Mouse (Mus musculus): ENCODE measurements at regions not wholly inside any gene's neighbourhood (a gene's known extent, or its start where the extent isn't known, plus 50 kb on each side); places are given as distances from the start of the nearest gene placed in this dataset.
A peak's percentile ranks its signal among the peaks of the same experiment; 100 is the strongest.

DNA sequence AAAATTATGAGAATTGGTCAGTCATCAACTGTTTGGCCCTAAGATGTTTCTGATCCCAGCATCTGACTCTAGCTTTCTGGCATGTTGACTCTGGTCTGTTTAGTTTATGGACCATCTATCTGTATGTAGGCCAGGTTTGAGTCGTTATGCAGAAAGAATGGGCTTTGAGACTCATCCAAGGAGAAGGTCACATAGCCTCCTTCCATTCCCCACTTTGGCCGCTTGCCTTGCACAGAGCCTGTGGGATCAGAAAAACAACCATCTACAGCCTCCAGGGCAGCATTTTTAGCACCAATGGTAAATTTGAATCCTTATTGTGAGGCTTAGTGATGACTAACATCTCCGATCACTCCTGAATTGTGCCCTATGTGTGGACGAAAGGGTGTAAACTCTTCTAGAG lies 257.9 kb upstream of the Id4 start:
- no peak for DNase-seq

DNA sequence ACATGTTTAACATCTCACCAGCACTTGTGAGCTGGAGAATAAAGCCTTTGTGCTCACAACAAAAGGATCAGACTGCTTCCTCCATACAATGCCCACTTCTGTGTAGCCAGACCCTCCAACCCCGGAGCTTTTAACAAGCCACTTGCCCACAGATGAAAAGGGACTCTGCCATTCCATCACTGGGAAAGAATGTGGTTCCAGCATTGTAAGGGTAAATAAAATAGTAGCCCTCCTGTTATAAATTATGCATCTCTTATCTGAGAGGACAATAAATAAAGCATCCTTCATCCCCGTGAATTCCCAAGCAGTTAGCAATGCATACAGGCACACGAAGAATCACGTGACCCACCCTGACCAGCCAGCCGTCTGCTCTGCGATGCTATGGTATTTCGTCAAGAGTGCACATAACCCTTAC lies 247.7 kb upstream of the Id4 start:
- peak; percentile 63 for DNase-seq

DNA sequence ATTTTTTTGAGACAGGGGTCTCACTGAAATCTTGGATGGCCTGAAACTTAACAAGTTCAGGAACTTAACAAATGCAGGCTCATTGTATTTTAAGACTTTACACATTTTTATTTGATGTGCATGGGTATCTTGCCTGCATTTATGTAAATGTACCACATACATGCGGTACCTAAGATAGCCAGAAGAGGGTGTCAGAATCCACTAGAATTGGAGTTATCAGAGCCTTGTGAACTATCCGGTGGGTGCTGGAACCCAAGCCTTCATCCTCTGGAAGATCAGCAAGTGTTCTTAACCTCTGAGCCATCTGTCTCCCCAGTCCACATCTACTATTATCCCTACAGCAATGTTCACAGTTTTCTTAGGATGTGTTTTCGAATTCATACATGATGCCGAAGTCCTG lies 245.7 kb upstream of the Id4 start:
- DNase-seq: no peak

DNA sequence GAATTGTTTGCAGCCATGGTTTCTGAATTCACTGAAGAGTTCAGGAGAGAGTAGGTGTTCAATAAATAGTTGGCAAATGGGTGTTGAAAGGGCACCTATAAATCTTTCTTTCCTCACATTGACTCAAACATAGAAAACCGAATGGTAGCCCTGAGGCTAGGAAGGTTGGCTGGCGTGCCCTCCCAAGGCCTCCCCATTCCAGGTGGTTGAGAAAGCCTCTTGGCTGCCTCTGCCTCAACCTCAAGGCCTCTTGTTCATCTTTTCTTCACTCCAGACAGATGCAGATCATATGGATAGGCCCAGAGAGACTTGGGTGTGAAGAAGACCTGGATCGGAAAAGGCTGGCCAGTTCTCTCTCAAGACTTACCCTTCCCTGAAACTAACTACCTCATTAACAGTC lies 245.0 kb upstream of the Id4 start:
- DNase-seq: no peak

DNA sequence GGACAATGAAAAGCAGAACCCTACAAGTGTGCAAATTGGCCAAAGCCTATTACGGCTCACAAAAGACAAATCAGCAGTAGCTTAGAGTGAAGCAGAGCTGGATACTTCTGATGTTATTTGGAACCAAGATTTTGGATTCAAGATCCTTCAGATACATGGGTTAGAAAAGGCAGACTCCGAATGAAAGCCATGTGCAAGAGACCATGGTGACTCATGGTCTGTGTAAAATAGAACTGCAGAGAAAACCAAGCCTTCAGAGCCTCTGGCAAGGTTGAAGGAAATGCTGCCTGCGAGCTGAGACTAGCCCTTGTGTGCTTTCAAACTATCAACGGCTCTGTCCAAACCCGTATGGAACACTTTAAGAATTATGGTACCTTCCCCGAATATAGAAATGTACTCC lies 244.4 kb upstream of the Id4 start:
- DNase-seq: no peak

DNA sequence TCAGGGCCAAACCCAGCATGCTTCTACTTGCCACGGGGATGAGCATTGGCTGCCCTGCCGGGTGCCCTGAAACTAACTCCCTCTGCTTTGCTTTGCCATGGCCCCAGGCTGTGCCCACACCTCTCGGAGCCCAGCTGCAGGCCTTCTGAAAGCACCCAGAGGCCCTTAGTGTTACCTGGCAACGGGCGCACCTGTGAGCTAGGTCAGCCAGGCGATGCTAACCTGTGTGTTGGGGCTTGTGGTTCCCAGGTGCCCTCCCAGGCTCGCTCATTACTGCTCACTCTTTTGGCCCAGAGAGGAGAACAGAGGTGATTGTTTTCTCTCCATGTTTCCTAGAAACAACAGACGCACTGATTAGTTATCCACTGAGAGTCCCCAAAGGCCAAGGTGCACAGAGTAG lies 243.4 kb upstream of the Id4 start:
- DNase-seq: no peak

DNA sequence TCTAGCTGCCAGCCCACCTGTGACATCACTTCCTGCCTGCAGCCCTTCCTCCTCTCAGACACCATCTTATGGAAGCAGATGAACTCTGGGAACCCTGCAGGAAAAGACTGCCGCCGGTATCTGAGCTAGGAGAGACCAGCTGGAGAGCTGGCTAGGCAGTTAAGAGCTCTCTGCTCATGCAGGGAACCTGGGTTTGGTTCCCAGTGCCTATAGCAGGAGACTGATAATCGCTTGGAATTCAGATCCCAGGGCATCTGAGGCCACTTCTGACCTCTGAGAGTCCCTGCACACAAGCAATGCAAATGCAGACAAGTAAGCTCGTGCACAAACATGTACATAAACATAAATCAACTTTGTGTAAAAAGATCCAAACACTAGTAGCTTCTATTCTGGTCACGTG lies 242.4 kb upstream of the Id4 start:
- no peak for DNase-seq

DNA sequence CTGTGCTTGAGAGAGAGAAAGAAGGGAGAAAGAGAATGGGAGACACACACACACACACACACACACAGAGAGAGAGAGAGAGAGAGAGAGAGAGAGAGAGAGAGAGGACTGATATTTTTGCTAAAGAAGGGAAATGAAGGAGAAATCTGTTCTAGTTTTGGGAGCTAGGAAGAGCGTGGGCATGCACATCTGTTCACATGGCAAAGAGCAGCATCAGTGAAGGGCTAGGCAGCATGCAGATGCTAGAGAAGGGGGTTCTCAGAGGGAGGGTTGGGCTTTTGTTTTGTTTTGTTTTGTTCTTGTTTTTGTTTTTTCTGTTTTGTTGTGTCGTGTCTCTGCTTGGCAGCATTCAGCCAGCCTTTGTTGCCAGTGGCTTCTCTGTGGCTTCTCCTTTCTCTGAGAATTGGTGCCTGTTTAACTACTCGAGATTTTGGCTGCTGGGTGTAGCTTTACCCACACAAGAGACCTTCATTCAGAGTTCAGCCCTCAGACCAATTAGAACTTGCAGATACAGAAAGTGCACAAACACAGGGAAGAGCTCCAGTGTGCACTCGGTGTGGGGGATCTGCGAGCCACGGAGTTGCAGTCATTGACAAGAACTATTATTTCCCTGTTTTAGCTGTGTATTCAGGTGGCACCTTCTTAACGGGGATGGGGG lies 237.9 kb upstream of the Id4 start:
- DNase-seq: no peak

DNA sequence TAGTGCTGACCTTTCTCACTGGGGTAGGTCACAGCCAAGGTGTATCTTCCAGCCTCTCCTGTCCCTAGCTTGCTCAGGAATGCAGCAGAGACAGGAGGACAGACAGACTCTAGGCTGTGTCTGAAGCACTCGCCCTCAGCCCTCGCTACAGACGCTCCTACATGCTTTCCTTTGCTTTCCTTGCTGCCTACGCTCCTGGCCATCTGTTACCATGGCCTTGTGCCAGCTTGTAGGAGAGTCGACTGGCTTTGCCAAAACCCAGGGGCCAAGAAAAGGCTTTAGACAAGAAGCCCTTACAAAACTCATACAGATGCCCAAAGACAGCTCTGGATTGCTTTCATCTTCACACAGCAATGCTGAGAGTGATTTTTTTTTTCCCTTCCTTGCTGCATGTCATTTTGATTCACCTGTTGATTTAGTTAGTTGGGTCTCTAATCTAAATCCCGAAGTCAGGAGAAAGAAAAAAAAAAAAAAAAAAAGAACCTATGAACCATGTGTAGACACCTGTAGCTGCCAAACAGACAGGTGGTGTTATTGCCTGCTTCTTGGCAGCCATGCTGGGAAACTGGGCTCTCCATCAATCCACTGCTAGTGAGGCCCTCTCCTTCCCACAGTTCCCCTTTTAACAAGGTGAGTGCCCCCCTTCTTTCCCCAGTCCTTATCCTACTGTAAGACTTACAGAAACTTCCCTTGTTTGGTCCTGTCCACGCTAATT lies 233.1 kb upstream of the Id4 start:
- DNase-seq: no peak

DNA sequence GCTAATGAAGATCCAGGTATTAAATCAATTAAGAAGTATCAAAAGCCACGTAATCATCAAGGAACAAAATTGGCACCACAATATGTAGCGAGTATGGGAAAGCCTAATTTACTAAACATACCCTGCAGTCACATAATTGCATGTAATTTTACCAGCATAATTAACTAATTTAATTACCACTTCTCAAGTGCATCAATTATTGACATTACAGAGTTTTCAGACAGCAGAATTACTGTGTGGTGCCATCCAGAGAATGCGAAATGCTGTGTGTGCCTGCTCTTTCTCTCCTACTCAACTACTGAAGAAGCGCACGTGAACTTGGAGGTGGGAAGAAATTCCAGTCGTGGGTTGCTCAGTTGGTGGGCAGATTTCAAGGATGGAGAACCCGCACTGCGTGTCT lies 229.5 kb upstream of the Id4 start:
- no peak for DNase-seq

DNA sequence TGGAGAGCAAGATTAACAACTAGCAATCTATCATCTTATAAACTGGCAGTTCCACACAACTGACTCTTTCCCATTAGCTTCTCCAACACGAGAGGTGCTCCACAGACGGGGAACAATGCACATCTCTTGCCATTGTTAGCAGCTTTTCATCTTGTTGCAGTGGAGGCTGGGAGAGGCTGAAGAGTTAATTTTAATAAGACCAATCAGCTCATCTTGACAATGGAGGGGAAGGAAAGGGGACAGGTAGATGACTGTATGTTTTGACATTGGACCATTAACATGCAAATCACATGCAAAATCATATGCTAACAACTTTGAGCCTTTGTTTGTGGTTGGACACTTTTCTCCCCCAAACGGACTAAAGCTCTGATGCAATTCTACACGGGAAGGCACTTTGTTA lies 218.9 kb upstream of the Id4 start:
- DNase-seq: no peak

DNA sequence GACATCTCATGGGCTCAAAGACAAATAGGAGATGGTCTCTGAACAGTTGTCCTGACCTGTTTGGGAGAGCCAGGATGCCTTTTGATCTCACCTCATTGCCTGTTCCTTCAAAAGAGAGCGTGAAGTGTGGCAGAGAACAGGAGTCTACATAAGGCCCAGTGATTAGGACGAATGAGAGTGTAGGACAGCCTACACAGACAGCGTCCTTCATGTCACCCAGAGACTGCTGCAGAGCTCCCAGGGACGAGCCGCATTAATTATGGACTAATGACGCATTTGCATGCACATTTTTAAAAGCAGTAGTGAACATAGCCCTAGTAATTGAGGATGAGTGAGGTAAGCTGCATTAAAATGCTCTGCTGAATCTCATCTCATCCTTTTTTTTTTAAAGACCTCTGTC lies 218.5 kb upstream of the Id4 start:
- no peak for DNase-seq

DNA sequence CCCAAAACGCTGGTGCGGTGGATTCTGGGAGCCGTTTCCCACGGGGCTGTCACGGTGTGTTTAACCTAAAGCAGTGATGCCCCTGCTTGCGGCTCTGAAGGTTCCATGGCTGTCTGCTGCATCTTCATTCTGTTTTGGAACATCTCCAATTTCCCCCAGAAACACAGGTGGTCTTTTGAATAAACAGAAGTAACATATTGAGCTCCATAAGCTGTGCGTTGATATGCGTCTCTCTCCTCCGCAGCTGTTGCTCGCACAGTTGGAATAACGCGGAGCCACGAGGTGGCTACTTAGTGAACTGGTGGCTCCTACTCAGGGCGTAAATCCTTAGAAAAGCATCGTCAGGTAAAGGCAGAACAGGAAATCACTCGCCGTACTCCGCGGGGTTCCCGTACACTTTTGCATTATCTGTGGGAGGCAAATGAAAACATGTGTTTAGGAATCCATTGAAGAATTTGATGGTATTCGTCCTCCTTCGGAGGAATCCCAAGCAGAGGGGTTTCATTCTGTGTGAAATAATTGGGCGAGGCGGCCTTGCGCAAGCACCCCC lies 214.8 kb upstream of the Id4 start:
- no peak for DNase-seq

DNA sequence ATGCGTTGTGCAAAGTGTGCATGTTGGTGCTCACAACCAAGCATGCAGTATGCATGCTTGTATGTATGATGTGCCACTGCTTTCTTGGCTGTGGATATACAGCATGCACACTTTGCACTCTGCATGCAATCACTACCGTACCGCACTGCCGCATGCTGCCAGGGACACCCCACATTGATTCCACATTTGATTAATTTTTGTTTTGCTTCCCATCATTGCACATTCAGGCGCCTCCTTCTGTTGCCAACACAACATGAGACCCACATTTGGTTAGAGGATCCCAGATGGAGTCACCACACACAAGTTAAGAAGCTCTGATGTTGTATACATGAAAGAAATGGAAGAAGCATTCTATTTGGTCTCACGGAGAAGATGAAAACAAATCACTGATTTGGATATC lies 211.2 kb upstream of the Id4 start:
- DNase-seq: no peak

DNA sequence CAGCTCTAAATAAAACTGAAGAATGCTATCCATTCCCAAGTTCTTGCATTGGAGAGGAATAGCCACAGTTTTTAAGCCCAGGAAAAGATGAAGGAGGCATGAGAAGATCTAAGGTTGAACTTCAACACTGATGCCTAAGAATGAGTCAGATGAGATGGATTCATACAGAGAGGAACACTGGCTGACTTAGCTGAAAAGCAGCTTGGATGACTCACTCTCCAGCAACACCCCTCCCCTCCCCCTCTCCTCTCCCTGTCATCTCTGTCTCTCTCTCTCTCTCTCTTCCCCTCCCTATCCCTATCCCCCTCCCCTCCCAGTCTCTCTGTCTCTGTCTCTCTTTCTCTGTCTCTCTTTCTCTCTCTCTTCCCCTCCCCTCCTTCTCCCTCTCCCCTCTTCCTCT lies 186.4 kb upstream of the Id4 start:
- no peak for DNase-seq

DNA sequence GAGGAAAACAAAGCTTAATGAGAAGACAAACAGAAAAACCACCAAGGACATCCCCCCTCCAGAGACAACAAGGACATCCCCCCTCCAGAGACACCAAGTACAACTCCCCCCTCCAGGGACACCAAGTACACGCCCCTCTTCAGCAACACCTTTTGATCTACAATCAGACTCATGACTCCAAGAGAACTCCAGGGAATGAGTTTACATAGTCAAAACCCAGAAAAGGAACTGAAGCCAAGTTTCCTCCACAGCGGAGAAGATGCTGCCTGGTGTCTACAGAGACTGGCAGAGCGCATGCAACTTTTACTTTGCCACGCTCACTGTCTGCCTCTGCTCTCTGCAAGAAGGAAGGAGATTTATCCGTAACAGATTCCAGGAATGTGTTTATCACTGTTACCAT lies 185.7 kb upstream of the Id4 start:
- no peak for DNase-seq

DNA sequence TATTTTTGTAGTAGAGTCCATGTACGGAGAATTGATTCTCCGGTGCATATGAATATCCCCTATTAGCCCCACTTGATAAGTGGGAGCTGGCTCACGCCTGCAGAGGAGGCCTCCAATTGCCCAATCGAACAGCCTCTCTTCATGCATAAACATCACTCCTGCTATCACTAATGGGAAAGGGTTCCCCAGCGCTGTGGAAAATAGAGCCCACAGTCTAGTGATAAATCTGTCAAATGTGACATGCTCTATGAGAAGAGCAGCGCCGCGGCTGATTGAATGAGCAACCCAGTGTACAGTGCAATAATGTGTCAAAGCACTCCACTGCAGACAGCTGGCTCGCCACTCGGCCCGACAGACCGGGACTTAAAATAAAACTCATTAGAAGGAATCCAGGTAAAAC lies 182.8 kb upstream of the Id4 start:
- DNase-seq: peak; percentile 48

DNA sequence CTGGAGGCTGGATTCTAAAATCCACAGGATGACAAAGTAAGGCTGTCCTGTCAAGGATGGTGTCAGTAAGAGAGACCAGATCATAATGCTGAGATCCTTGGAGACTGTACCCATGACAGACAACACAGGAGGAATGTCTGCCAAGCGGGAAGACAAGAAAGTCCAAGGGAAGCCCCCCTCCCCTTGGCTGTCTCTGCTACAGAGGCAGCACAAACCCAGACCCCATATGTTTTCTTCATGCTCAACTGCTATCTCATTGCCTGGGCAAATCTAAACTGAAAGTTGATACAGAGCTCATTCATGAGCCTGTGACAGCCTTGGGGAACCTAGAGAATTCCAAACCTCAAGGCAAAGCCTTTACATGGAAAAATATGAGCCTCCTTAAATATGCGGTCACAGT lies 177.7 kb upstream of the Id4 start:
- DNase-seq: no peak

DNA sequence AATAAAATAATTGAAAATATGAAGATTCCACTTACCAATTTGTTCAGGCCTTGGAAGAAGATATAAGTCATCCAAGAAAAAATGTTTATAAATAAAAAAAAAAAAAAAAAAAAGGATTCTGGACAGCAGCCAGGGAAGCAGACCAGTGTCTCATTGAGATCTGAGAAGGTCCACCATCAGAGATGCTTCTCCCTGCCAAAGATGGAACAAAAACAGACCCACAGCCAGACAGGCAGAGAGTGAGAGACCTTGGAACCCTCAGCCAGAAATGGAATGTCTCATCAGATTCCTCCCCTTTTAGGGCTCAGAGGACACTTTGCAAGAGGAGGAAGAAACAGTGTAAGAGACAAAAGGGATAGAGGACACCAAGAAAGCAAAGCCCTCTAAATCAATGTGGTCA lies 177.2 kb upstream of the Id4 start:
- DNase-seq: no peak

DNA sequence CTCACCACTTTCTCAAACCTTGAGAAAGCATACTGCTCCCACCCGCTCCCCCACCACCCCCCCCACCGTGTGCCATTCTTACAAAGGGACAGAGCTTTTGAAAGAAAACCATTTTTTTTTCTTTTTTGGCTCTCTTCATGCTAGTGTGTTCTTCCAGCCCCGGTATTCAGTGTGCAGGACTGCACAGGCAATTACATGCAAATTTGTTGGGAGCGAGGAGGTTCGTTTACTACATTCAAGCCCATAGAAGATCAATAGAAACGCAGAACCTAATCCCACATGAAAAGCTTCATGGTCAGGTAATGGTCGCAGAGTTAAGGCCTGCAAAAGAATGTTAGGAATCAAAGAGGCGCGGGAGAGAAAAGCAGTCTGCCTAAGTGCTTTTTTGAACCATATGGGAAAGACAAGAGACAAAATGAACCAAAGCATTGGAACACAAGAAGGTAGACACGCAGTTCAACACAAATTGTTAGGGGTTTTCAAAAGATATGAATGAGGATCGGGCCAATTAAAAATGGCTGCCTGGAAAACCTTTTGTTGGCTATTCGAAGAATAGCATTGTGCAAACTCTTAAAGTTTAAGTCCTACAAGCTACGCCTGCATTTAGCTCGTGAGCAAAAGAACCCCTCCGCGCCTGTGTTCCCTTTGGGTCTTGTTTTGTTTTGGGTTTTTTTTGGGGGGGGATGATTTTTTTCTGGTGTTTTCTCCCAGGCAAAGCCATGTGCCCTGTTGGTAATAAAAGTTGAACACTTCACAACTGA lies 166.6 kb upstream of the Id4 start:
- DNase-seq: peak; percentile 12

DNA sequence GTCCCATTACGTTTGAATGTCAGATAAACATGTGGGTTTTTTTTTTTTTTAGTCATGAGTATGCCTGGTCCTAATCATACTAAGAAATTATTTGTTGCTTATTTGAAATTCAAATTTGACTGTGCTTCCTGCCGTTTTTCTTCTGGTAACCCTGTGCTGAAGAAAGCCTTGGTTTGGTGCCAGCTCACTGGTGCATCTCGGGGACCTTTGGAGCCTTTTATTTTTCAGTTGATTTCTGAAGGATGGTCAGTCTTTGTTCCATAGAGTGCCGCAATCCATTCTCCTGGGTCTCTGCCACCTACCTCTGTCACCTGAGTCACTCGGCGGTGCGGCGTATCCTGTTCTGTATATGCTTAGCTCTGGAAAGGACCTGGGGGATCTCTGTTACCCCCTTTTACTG lies 158.9 kb upstream of the Id4 start:
- DNase-seq: no peak

DNA sequence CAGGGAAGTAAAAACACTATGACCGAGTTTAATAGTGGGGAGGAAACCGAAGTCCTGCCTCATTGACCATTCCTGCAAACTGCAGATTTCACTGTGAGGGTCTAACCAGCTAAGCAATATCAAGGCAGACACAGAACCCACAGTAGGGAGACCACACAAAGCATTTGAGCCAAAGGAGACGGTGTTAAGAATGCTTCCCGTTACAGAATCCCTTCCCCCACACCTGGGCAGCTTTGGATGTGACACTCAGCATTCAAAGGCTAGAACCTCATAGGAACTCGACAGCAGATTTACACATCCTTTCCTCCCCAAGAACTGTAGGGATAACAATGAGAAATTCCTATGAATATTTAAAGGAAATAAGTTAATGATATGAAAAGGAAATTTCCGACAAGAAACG lies 158.5 kb upstream of the Id4 start:
- peak; percentile 25 for DNase-seq

DNA sequence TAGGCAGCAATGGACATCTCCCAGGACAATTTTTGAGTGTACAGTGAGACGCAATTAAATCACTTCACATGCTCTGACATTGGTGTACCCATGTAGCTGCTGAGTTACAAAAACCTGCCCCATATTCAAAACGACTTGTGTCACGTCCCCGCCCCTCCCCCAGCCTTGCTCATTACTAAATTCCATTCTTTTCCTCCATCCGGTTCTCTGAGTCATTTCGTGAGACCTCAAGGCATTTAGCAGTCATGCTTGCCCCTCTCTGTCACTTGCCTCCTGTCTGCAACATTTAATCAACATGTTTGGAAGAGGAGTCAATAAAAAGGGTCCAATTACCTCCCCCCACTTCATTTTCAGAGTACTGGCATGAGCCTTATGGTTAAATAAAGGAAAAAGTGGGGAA lies 156.3 kb upstream of the Id4 start:
- DNase-seq: no peak

DNA sequence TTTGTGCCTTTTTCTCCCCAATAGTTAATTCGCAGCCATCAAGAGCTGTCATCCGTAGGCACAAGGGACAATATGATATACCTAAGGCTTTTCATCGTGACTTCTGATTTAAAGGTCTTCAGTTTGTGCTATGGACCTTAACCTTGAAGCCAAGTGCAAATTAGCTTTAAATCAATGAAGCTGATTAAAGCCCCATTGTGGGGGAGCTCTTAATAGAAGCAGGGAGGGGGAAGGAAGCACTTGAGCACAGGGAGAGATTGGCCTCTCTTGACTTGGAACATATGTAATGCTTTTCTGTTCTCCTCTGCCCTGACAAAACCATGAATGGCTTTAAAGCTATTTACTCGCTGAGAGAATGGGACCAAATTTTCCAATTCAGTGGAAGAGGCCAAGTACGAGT lies 154.1 kb upstream of the Id4 start:
- DNase-seq: peak; percentile 26

Measured in embryo, embryonic 11 days (tissue).